Mouse (Mus musculus): ENCODE data around the gene Cdkn1b.

Cdkn1b gene

DNA sequence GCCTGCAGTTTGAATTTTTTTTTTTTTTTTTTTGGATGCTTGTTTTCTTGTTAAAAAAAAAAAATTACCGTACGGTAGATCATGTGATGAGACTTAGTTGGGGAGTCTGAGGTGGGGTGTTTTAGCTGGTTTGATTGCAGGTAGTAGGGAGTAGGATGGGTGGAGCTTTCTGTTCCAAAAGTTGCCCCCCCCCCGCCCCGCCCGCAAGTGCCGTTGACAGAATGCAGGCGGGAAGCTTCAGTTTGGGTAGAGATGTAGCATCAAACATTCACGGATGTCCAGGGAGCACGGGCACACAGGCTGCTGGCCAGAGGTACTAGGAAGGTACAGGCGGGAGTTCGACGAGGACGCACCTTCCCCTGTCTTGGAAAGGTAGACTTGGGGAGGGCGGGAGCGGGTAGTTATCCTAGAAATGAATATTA lies 8.7 kb downstream of the Cdkn1b start:
- DNase-seq (ENCODE audit: low read depth, low spot score) = no peak

DNA sequence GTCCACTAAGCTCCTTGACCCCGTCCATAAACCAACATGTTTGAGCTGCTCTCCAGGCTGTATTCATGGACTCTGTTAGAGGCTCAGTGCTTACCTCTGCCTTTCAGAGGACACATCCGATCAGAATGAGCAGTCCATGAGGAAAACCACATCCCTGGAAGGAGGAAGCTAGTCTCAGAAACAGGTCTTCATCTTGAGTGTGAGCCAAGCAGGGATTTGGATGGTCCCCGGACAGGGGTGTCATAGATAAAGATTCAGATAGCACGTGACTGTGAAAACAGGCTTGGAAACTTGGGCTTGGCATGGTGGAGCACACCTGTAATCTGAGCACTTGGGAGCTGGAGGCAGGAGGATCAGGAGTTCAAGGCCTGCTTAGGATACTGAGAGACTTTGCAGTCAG lies 9.7 kb downstream of the Cdkn1b start:
- DNase-seq (ENCODE audit: low read depth, low spot score) = no peak

DNA sequence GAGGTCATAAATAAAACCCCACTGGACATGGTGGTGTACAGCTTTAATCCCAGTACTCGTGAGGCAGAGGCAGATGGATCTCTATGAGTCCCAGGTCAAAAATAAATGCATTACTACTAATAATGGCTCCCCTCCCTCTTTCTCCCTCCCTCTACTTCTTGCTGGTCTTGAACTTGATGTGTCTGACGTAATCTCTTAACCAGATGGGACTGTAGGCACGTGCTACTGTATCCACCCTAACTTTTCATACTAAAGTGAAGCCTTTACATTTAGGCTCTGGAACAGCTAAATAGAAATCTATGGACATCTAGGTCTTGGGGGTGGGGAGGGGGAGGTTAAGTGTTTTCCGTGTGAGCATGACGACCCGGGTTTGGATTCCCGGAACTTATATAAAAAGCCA lies 10.2 kb downstream of the Cdkn1b start:
- DNase-seq (ENCODE audit: low read depth, low spot score) = no peak

DNA sequence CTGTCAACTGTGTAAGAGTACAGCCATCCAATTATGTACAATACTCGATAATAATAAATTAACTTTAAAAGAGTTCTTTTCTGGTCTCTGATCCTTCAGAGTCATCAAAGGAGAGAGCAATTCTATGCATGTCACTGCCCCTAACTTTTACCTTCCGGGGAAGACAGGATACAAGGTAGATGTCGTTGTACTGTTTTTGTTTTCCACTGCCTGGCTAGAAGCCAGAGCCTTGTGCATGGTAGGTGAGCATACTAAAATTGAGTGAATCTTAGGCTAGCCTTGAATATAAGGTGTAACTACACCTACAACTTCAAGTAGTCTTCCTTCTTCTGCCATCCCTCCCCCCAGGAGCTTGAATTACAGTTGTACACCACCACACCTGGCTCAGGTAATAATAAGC lies 10.9 kb downstream of the Cdkn1b start:
- no peak for DNase-seq (ENCODE audit: low read depth, low spot score)

DNA sequence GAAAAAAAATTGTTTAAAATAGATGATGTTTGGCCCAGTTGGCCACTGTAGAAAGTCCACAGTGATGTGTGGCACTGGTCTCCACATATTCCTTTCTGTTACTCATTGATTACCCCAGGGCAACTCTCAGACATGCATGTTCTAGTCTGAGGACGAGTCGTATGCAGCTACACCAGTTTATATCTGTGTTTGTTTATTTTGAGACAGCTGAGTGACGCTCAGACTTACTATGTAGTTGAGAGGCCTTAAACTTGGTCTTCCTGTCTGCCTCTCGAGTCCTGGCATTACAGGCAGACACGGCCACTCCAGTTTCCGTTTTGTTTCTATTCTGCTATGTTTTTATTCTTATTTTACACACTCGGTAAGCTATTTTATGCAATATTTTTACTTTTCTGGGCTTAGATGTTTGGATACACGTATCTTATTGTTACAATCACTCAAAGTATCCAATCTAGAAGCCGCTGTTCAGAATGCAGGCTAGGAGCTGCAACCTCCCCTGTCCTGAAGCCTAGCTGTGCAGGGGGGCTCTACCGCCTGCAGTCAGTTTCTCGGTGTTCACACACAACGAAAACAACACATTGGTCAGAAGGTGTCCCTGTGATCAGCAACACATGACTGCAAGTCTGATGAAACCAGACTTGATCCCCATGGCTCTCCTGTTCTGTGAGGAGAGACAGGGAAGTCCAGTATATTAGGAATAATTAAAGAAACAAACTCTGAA lies 12.4 kb downstream of the Cdkn1b start:
- DNase-seq (ENCODE audit: low read depth, low spot score) = no peak

DNA sequence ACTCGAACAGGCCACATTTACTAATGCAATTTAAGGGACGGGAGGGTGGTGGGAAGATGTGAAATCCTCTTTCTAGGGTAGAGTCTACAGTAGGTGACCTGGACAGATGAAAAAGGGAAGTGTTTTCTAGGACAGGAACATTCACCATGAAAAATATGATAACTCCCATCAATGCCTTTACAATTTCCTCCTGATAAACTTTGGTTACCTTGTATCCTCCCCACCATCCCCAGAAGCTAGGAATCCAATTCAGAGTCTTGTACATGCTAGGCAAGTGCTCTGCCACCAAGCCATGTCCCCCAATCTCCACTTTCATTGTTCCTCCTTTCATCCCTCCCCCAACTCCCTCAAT lies 13.0 kb downstream of the Cdkn1b start:
- DNase-seq (ENCODE audit: low read depth, low spot score) = no peak

DNA sequence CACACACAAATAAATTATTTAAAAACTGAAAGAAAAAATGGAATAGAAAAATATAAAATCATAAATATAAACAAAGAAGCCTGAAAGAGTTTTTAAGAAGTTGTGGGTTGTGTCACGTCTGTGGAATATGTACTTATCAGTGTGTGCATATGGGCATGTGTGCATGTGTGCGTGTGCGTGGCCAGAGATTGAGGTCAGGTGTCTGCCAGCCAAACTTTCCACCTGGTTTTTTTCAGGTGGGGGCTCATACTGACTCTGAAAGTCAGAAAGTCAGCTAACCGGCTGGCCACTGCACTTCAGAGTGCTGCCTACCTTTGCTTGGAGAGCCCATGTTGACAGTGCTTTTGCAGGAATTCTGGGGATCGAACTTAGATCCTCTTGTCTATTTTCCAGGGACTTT lies 14.1 kb downstream of the Cdkn1b start:
- no peak for DNase-seq (ENCODE audit: low read depth, low spot score)

DNA sequence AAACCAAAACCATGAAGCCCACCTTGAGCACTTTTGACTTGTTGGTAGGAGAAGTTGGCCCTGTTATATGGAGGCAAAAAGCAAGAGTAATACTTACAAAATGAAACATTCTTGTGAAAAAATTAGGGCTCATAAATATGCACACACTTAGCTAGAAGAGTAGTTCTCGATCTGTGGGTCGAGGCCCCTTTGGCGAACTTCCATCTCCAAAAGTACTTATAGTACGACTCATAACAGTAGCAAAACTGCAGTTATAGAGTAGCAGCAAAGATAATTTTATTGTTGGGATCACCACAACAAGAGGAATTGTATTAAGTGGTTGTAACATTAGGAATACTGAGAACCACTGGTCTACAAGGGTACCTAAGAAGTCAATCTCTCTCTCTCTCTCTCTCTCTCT lies 19.6 kb downstream of the Cdkn1b start:
- no peak for DNase-seq (ENCODE audit: low read depth, low spot score)

DNA sequence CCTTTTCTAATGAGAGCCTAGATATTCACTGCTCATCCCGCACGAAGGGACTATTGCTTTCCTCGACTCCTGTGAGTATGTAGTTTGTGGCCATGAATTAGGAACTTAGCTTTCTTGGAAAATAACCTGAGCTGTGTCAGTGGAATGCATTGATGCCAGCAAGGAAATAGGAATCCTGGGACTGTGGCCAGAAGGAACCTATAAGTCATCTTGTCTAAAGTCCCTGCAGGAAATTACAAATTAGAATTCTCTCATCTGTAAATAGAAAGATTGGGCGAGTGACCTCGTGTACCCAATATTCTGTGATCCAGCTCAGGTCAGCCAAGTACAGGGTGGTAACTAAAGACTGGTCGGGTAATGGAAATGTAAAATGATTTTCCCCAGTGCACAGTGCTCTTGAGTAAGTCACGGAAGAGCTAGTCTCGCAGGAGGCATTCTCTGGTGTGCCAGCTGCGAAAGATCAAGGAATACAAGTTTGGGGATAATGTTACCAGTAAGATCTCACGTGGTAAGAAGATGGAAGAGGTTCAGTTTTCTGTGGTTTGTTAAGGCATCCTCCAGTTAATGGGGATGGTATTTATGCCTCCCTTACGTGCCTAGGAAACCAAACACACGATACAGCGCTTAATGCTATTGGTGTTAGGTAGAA lies 23.7 kb downstream of the Cdkn1b start:
- DNase-seq (ENCODE audit: low read depth, low spot score) = no peak

DNA sequence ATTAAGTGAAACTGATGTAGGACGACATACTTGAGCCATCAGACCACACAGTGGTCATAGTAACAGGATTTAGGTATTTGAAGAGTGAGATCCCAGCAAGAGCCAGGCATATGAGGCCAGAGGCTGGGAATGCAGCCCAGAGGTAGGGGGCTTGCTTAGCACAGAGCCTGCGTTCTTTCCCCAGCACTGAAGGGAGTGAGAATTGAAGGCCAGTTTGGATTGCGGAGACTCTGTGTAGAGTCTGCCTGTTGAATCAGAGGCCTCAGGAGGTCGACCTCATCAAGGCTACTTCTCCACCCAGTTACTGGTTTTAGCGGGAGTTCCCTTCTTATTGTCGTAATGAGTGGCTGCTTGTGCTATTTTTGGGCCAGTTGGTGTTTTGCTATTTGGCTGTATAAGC lies 25.9 kb downstream of the Cdkn1b start:
- no peak for DNase-seq (ENCODE audit: low read depth, low spot score)

DNA sequence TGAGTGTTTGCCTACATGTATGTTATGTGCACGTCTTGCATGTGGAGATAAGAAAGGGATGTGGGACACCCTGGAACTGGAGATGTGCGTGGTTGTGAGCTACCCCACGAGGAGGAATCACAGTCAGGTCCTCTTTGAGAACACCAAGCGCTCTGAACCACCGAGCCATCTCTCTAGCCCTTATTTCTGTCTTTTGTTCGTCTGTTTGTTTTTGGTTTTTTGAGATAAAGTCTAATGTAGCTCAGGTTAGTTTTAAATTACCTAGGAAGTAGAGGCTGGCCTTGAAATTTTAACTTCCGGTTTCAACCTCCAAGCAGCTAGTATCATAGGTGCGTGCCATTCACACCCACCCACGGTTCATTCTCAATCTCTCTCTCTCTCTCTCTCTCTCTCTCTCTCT lies 26.7 kb downstream of the Cdkn1b start:
- no peak for DNase-seq (ENCODE audit: low read depth, low spot score)

DNA sequence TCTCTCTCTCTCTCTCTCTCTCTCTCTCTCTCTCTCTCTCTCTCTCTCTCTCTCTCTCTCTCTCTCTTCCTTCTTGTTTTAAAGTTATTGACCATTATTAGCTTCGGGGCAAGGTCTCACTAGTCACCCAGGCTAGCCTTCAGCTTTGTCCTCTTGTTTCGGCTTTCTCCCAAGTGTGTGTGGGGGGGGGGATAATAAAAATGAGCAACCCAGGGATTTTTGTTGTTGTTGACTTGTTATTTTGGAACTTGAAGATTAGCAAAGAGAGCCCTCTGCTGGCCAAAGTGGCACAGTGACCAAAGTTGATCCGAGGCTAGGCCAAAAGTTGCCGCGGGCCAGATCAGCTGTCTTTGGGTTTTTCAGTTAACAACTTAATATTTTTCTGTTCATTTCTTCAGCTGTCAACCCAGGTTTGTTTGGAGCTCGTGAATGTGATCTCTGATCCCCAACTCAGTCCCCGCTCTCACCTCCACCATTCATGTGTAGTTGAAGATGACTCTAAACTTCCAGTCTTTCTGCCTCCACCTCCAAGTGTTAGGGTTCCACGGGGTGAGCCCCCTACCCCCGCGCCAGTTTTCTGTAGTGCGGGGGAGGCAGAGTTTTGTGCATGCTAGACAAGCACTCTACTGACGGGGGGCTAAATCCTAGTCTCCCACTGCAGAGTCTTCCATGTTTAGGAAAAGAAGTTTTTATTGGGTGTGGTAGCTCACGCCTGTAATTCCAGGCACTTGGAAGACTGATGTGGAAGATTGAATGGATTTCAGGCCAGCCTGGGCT lies 27.3 kb downstream of the Cdkn1b start:
- DNase-seq (ENCODE audit: low read depth, low spot score) = peak; percentile 61

DNA sequence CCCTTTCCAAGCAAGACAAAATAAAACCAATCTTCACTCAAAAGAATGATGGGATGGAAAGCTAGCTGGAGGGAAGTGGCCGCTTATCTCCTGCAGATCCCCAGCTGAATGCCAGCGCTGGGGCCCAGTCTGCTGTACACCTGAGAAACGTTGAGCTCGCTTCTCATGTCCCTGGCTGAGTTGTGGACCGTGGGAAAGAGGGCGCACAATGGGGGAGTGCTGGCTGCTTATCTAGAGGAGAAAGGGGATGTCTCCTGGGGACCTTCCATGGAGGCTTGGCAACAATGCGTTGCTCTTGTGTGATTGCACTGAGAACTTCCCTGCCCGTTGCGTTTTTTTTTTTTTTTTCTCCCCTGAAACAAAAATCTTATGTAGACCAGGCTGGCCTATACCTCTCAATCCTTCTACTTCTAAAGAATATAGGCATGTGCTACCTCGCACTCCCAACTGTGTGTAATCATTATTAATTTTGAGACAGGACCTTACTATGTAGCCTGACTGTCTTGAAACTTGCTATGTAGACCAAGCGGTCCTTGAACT lies 28.4 kb downstream of the Cdkn1b start:
- no peak for DNase-seq (ENCODE audit: low read depth, low spot score)

DNA sequence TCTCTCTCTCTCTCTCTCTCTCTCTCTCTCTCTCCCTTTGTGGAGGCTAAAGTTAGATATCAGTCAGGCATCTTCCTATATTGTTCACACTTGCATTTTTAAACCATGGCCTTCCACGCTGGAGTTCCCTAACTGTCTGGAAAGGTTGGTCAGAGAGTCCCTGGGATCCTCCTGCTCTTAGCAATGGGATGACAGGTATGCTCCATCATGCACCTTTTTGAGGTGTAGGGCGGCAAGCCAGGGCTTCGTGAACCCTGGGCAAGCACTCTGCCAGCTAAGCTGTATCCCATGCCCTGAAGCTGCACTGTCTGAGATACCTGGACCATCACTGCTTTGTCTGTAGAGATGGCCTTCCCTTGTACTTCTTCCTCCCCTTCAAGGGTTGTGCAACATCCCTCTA lies 29.0 kb downstream of the Cdkn1b start:
- no peak for DNase-seq (ENCODE audit: low read depth, low spot score)

DNA sequence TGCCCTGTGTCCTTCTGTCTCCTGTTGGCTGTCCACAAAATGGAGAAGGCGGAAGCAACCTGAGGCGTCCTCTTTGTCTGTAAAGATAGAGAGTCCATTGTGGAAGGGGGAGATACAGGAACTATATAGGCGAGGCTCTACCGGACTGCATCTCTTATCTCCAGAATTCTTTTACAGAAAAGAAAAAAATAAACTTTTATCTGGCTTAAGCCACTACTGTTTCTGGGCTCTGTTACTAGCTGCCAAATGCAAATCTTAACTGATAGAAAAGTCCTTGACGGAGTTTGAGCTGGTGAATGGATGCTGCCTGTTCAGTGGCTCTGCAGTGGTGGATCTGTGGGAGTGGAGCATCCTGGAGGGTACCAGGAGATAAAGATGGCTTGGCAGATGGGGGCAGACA lies 31.2 kb downstream of the Cdkn1b start:
- DNase-seq (ENCODE audit: low read depth, low spot score) = no peak

DNA sequence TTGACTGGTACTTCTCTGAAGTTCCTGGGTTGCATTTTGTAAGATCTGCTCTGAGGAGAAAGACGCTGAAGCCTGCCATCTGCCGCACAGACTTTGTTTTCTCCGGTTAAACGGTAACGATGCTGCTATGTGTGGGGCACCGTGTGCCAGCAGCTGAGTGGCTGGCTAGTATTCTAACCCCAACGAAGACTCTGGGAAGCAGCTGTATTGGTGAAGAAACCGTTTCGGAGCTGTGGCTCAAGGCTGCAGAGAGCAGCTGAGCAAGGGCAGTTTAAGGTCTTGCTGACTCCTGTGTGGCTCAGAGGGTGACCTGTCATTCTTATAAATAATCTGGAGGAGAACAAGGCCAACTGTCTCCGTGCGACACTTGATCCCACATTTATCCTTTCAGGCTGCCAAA lies 33.8 kb downstream of the Cdkn1b start:
- DNase-seq (ENCODE audit: low read depth, low spot score) = no peak

DNA sequence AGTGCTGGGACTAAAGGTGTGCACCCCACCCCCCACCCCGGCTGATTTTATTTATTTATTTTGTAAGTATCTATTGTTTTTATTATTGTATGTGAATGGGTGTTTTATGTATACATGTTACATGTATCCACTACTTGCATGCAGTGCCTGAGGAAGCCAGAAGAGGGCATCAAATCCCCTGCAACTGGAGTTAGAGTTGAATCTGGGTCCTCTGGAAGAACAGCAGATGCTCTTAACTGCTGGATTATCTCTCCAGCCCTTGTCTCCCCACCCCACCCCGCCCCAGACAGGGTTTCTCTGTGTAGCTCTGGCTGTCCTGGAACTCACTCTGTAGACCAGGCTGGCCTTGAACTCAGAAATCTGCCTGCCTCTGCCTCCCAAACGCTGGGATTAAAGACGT lies 36.2 kb downstream of the Cdkn1b start:
- DNase-seq (ENCODE audit: low read depth, low spot score) = no peak

DNA sequence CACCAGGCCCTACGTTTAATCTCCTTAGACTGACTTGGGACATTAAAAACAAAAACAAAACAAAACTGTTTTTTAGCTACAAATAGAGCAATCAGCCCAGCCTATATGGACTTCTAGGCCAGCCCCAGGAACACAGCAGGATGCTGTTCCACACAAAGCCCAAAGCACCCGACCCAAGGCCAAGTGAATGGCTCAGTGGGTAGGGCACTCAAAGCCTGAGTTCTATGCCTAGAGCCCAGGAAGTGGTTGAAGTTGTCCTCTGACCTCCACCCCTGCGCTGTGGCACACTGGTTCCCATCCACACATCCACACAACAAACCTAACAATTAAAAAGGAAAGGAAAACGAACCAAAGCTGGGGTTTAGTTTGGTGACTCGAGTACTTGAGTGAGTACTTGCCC lies 41.1 kb downstream of the Cdkn1b start:
- no peak for DNase-seq (ENCODE audit: low read depth, low spot score)

DNA sequence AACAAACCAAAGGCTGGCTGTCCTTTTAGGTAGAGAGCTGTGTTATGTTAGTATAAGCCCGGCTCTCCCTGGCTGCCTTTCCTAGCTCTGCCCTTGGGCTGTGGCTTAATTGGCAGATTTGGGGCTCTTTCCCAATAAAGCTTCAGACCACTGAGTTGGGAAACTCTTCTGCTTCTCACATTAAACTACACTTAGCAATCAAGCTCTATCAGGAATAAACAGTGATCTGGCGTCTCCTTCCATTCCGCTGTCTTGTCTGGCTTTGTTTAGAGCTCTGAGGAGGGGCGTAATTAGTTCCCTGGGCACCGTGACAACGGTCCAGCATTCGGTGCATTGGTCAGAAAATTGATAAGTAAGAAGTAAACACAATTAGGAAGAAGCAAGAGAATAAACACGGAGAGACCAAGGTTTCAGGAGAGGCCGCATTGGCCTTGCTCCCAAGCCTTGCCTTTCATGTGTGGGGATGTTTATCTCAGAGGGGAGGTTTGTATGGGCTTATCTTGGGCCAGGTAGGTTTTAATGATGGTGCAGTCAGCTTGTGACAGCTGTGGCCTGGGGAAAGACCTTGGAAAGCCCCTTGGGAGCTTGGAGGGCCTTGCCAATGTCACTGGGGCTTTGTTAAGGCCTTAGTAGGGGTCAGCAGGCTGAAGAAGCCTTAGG lies 41.8 kb downstream of the Cdkn1b start:
- DNase-seq (ENCODE audit: low read depth, low spot score) = no peak

DNA sequence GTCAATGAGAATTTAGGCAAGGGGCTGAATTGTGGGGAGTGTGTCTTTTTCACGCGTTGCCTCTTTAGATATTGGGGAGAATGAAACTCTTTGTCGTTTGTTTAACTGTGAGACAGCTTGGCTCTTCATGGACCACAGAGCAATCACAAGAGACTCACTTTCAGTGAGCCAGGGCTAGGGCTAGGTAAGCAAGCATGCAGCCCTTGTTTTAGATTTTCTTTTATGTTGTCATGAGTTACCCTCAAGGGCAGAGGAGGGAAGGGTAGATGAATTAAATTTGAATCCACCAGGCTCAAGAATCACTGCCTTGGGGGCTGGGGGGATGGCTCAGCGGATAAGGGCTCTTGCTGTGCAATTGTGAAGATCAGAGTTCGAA lies 42.3 kb downstream of the Cdkn1b start:
- no peak for DNase-seq (ENCODE audit: low read depth, low spot score)

DNA sequence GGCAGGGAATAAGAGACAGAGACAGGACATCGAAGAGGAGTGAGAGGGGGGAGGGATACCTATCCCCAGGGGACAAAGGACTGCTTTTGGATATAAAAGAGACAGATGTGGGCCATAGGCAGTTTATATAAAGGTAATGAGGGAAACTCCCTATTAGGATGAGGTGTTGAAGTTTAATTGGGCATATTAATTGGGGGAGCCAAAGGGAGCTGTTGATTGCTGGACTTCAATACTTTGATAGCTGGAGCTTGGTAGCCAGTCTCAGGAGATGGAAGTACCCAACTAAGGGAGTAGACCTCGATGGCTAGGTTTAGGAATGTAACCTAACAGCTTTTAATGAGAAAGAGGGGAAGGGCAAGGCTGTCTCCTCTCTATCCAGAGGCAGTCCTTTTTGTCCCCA lies 43.7 kb downstream of the Cdkn1b start:
- no peak for DNase-seq (ENCODE audit: low read depth, low spot score)

DNA sequence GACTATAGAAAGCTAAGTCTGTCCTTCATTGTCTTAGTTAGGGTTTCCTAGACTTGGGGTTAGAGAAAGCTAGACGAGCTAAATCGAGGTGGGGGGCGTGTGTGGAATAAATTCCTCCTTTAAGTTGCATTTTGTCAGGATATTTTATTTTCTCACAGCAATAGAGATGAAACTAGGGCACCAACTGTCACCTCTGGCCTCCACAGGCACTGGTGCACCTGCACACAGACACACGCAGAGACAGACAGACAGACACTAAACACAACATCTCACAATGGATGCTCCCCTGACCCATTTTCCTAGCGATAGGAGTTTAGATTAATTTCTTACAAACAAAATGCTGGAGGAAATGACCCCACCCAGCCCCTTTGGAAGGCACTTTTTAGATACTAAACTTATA lies 46.5 kb downstream of the Cdkn1b start:
- no peak for DNase-seq (ENCODE audit: low read depth, low spot score)
